Mouse (Mus musculus) natural killer cell, adult 2 months (primary cell): ENCODE measurements around the gene Smim14.

Experiments
- DNase-seq, 2 experiments: peaks; one replicate each; pipeline ENCODE4 v3.0.0; 2022; ENCODE audit warnings: low spot score in 2 of 2

Gene Smim14

DNA sequence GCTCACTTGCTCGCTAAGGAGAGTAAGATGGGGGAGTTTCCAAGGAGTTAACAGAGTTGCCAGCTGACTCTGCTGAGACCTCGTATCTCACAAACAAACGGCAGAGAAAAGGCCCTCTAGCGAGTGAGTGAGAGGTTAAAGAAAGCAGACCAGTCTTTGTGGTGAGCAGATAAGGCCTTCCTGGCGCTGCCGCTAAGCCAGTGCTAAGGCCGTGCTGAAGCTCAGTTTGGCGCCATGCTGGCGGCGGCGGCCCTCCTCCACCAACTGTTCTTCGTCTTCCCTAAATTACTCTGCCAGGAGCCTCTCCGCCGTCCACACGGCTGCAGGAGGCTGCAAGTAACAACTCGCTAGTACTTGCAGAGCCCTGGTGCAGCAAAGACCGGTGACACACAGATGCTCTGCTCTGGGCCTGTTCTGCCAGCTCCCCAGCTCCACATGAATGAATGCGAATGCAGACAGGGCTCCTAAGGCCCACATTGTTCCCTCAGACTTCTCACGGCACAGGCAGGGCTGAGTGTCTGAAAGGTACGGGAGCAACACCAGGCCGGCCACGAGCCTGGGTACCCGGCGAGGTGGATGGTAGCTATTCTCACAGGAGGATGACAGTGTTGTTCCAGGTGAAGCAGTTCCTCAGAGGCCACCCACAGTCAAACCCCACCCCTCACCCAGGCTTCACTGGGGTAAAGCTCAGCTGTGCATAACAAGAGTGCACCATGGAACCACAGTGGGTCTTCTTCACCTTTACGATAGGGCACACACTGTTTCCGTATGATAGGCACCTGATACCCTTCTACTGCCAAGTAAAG, 121.1 kb downstream of the Smim14 start:
- DNase-seq, result no peak

DNA sequence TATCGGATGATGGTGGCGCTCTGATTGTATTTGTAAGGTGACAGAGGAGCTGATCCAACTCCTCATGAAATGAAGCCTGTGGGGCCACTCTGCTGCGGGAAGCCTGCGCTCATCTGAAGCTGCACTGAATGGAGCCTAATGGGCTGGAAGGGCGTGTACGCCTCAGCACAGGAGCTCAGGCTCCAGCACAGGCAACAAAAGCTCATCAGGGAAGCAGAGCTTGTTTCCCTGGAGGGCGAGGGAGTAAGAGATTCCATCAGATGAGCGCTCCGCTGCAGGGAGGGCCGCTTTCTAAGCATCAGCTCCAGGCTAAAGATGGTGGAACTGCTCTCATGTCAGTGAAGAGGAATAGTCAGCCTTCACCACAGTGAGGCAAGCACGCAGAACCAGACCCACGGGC, 129.0 kb downstream of the Smim14 start:
- DNase-seq, result no peak

DNA sequence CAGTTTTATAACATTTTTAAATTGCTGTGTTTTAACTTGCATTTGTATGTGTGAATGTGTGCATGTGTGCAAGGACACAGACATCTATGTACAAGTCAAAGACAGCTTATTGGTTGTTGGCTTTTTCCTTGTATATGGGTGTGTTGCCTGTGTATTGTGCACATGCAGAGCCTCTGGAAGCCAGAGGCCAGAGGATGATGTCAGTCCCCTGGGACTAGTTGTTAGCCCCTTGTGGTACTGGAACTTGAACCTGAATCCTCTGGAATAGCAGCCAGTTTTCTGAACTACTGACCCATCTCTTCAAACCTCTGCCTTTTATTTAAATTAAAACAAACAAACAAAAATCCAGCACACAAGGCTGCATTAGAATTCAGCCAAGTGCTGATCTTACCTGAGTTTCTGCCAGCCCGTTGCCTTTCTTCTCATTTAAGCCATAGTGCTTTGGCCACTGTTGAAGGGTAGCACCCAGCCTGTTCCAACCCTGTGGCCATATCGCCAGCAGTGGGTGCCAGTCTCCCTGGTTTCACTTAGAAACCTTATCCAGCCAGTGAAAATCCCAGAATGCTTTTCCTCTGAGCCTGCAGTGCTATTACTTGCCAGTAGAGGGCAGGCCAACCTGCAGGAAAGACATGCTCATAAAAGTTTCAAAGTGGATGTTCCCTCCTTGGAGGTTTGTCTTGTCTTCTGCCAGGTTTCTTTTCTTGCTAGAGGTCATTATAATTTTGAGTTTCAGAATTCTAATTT, 135.6 kb downstream of the Smim14 start:
- peak; percentile 73 to 79 for DNase-seq
